Mouse (Mus musculus) heart, adult 2 months (tissue): ENCODE data around the gene Prkar2a. TPM values are rescaled to one million over a fixed set of nuclear protein-coding genes. Genes with fewer than 3 reads are reported as not detected.

Experiments
- DNase-seq, 2 experiments: peaks; one replicate each; pipeline ENCODE4 v3.0.0; 2021
- H3K27ac ChIP-seq: fragments of 200-600 bp; 2 replicates; pipeline ENCODE4 v1.8.1; 2022
- H3K27me3 ChIP-seq: fragments of 200-500 bp; 2 replicates; pipeline ENCODE4 v1.6.1; 2012; ENCODE audit warnings: mild to moderate bottlenecking, low read length, inconsistent platforms, mixed read lengths; ENCODE audit not compliant: control insufficient read depth, insufficient read depth
- H3K36me3 ChIP-seq: fragments of 200-500 bp; 2 replicates; pipeline ENCODE4 v1.6.1; 2012; ENCODE audit warnings: low read length, inconsistent platforms; ENCODE audit not compliant: control insufficient read depth, insufficient read depth
- H3K4me1 ChIP-seq: fragments of 200-500 bp; 2 replicates; pipeline ENCODE4 v1.6.1; 2011; ENCODE audit warnings: low read length; ENCODE audit not compliant: control insufficient read depth, insufficient read depth
- H3K4me3 ChIP-seq: fragments of 200-600 bp; 2 replicates; pipeline ENCODE4 v1.8.1; 2022
- H3K79me2 ChIP-seq: fragments of 200-500 bp; replicated peaks from 2 replicates; pipeline ENCODE4 v1.6.1; 2012; ENCODE audit warnings: mild to moderate bottlenecking, inconsistent platforms, low read length, moderate library complexity, mixed read lengths; ENCODE audit not compliant: control insufficient read depth, insufficient read depth
- H3K9ac ChIP-seq: fragments of 200-500 bp; 2 replicates; pipeline ENCODE4 v1.6.1; 2012; ENCODE audit warnings: low read depth, mild to moderate bottlenecking, control low read depth, inconsistent platforms, low read length, mixed read lengths
- CTCF ChIP-seq: fragments of 200-600 bp; IDR thresholded peaks from 2 replicates; pipeline ENCODE4 v1.8.1; 2022; ENCODE audit warnings: antibody characterized with exemption, mild to moderate bottlenecking, moderate library complexity
- EP300 ChIP-seq: fragments of 200-500 bp; IDR thresholded peaks from 2 replicates; pipeline ENCODE4 v1.6.1; 2011; ENCODE audit warnings: low read depth, low read length, control low read depth; ENCODE audit not compliant: insufficient read depth
- POLR2A ChIP-seq: fragments of 200-500 bp; IDR thresholded peaks from 2 replicates; pipeline ENCODE4 v1.6.1; 2011; ENCODE audit warnings: mild to moderate bottlenecking, low read depth, low read length, control low read depth; ENCODE audit not compliant: insufficient read depth
- WGBS: fragments of 180-500 bp; shearing (Covaris S2); methylation state at CpG from one replicate; pipeline ENCODE4 v1.1.7; 2018; 5-methylcytosine and 5-hydroxymethylcytosine counted together
- intact Hi-C: fragments of 180-260 bp; cut with DNase I; formaldehyde crosslinking; loops from one replicate; pipeline ENCODE4 v1.15.1; 2025
- long read RNA-seq: library from polyadenylated mRNA; stranded (forward); transcript quantifications from one replicate; pipeline ENCODE4 v2.0.0, GENCODE M21; 2021
- polyA plus RNA-seq: library from polyadenylated mRNA; depleted of rRNA; stranded (reverse); fragments of >200 nt; gene quantifications from 2 replicates; pipeline ENCODE4 v1.2.3, GENCODE M21; 2012; rRNA removed
- total RNA-seq, 2 experiments: library from RNA; stranded (reverse); gene quantifications; 2 replicates each; pipeline ENCODE4 v1.2.3; 2021

The Prkar2a gene
- total RNA-seq (10 to 100 TPM; 78.8 to 82.8 TPM), polyA plus RNA-seq (22.9 and 42.6 TPM in 2 replicates)
- long read RNA-seq, full-length matches to known transcripts = 82 of 105 reads
- long read RNA-seq, partial matches to known transcripts = 1 of 105 reads
- long read RNA-seq, other reads (novel, unspliced or antisense) = 22 of 105 reads

GRCm38 (mm10) chr9:108689106-108689505, at the start of gene Prkar2a:
TSS of gene Prkar2a (plus strand) at chr9:108689314.
- WGBS = 96% methylated on average over 1 of the region's 1 CpGs
- no peak within 1 kb of the TSS for H3K27ac ChIP-seq

GRCm38 (mm10) chr9:108639825-108640224, 49.3 kb upstream of the Prkar2a start:
- no peak overlapping the region for H3K27ac ChIP-seq
- no peak for DNase-seq
- H3K4me3 ChIP-seq = no peak overlapping the region
- WGBS = 74% methylated on average over 2 of the region's 2 CpGs
- no peaks in the 10 kb centered on the region for H3K27me3 ChIP-seq
- no peak for TF ChIP-seq POLR2A
- no peak for TF ChIP-seq CTCF
- TF ChIP-seq EP300 = no peak
- no peaks in the 10 kb centered on the region; the same call in 1 of the 2 replicates for H3K4me1 ChIP-seq
- H3K9ac ChIP-seq = no peak overlapping the region
- peaks cover 11% of the 10 kb centered on the region for H3K79me2 ChIP-seq
- peaks cover 28% of the 10 kb centered on the region for H3K36me3 ChIP-seq
- intact Hi-C loops = no loop called here

More at GRCm38 (mm10) chr9:108689106-108689505, at the start of gene Prkar2a:
- Histone ChIP-seq H3K36me3 (peaks cover 2% of the 10 kb centered on the region; the same call in 1 of the 2 replicates), H3K4me3 (no peak within 1 kb of the TSS), H3K27me3 (no peaks in the 10 kb centered on the region), H3K9ac (no peak within 1 kb of the TSS), H3K79me2 (no peaks in the 10 kb centered on the region), H3K4me1 (peaks cover 5% of the 10 kb centered on the region; the same call in 1 of the 2 replicates)
- intact Hi-C loops = no loop called here
- no peak for TF ChIP-seq CTCF
- no peak for TF ChIP-seq POLR2A
- TF ChIP-seq EP300 = no peak
- no peak for DNase-seq

GRCm38 (mm10) chr9:108648166-108648565, 40.9 kb upstream of the Prkar2a start:
- Histone ChIP-seq H3K9ac (peak overlapping the region; percentile 99), H3K27me3 (no peaks in the 10 kb centered on the region), H3K79me2 (peaks cover 8% of the 10 kb centered on the region), H3K36me3 (peaks cover 14% of the 10 kb centered on the region), H3K4me1 (peaks cover 10% of the 10 kb centered on the region), H3K4me3 (peak overlapping the region; percentile 87), H3K27ac (peak overlapping the region; percentile 99)
- intact Hi-C loops = loop anchor here (5.0 kb wide), 2 partner anchors 44 to 71 kb away; partner anchors contain the start of gene Wdr6
- TF ChIP-seq EP300 (no peak), POLR2A (no peak), CTCF (no peak)
- no peak for DNase-seq
- WGBS = 18% methylated on average over 10 of the region's 10 CpGs

GRCm38 (mm10) chr9:108648611-108649560, 40.2 kb upstream of the Prkar2a start, which contains the start of gene Arih2:
TSS of gene Arih2 (minus strand) at chr9:108649386.
- intact Hi-C loops = loop anchor here (5.0 kb wide), 2 partner anchors 43 to 72 kb away; partner anchors contain the start of gene Wdr6
- Histone ChIP-seq H3K27me3 (no peaks in the 10 kb centered on the region), H3K4me3 (peak within 1 kb of the TSS; percentile 87), H3K27ac (peak within 1 kb of the TSS; percentile 99), H3K36me3 (peaks cover 12% of the 10 kb centered on the region), H3K9ac (peak within 1 kb of the TSS; percentile 99), H3K79me2 (peaks cover 8% of the 10 kb centered on the region), H3K4me1 (peaks cover 10% of the 10 kb centered on the region)
- WGBS = under 1% methylated on average over 112 of the region's 112 CpGs
- DNase-seq = peak; percentile 96
- TF ChIP-seq POLR2A = peak; percentile 98
- TF ChIP-seq CTCF = peak; percentile 20; the same call in 1 of the 2 replicates
- peak; percentile 66; the same call in 1 of the 2 replicates for TF ChIP-seq EP300

- TF ChIP-seq CTCF (no peak), EP300 (no peak), POLR2A (no peak)
- H3K27me3 ChIP-seq = no peaks in the 10 kb centered on the region
- intact Hi-C loops = loop anchor here (5.0 kb wide), 2 partner anchors 42 to 72 kb away; partner anchors contain the start of gene Wdr6
- H3K9ac ChIP-seq = peak overlapping the region; percentile 99
- peaks cover 10% of the 10 kb centered on the region for H3K4me1 ChIP-seq
- no peak for DNase-seq
- H3K27ac ChIP-seq = peak overlapping the region; percentile 99
- H3K4me3 ChIP-seq = peak overlapping the region; percentile 87
- peaks cover 12% of the 10 kb centered on the region for H3K36me3 ChIP-seq
- WGBS = 13% methylated on average over 29 of the region's 29 CpGs
- H3K79me2 ChIP-seq = peaks cover 8% of the 10 kb centered on the region
These were observed 39.3 kb upstream of the Prkar2a start for GRCm38 (mm10) chr9:108649561-108650440.
